Mouse (Mus musculus): Measurements from ENCODE around the gene Pgpep1l.

The Pgpep1l gene

DNA sequence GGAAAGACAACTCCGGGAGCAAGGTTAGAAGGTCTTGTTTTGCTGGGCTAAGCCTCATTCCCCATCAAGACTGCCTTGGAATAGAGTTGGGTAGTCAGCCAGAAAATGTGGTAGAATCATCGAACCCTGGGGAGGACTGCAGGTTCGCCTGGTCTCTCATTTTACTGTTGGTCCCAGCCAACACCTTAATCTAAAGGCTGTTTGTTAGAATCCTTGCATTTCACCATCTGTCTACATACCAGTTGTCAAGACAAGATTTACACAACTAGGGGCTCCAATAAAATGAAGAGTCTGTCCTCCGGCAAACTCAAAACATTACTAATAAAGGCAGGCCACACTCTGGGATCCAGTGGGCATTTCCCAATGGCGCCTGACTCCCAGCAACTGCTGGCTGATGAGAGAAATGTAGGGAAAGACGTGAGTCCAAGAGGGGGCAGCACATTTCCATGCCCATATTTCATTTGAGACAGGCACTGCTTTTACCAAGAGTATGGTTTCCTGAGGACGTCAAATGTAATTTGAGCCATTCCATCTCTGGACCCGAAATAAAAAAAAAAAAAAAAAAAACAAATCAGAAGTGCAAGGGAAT, 1.3 kb downstream of the Pgpep1l start:
- DNase-seq (ENCODE audit: low spot score in 2 of 2) = no peak

DNA sequence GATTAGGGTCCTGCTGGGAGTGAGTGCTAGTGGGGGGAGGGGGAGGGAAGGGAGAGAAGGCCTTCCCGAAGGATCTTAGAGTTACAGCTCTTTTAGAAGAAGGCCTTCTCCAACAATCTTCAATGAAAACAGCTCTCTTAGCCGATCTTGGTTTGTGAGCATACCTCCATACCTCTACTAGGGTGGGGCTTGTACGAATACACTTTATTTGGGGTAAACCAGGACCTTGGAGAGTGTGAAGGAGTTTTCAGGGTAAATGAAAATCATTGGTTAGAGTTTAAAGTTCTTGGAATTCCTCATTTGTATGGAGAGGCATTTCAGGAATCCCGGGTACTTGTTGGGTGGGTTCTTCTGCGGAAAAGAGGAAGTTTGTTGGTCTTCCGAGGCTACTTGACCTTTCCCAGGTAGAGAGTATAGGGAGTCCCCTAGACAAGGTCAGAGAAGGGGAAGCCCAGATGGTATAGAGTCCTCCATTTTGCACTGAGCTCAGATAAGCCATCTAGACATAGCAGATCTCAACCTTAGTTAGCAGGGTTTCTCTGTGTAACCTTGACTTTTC, 4.4 kb downstream of the Pgpep1l start:
- DNase-seq (ENCODE audit: low spot score in 2 of 2) = no peak

DNA sequence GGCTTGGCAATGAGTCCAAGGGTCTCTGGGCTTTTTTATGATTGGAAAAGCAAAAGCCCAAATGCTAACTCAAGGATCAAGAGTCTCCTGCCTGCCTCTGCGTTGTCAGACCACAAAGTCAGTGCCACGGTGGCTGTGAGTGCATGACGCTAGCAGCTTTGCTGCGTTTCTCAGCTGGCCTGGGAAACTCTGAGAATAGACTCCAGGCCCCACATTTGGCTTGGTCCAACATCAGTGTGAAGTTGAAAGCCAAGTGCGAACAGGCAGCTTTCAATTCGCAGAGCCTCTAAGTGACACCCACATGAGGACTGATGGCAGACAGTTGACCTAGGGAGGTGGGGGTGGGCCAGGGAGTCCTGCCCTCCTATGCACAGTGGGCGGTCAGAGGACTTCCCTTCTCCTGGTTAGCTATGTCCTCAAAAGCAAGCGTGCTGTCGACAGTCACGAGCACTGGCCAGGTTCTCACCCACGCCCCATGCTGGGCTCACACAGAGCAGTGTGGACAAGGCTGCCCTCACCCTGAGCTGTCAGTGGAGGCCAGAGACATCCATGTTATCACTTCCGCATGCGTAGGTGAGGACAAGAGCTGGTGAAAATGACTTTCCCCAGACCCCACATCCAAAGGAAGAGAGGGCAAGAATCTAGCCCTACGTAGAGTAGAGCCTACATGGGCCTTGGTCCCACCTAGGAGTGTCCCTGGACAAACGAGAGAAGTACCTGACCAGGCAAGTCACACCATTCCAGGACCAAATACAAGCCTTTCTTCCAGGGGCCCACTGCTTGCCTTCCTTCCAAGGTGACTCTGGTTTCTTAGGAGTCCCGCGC, 5.5 kb downstream of the Pgpep1l start:
- DNase-seq (ENCODE audit: low spot score in 2 of 2) = no peak

DNA sequence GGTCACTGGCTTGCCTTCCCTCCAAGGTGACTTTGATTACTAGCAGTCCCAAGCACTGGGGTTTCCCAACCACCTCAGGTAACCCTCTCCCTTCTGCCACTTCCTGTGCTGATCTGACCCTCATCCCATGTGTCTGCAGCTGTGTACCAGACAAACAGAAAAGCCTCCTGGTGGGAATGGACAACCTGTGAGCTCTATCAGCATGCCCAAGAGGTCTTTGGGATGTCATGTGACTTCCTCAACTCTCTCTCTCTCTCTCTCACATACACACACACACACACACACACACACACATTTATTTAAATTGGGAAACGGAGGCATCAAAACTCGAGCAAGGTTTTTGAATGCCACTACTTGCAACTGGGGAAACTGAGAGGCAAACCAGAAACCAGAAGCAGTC, 6.3 kb downstream of the Pgpep1l start:
- no peak for DNase-seq (ENCODE audit: low spot score in 2 of 2)

DNA sequence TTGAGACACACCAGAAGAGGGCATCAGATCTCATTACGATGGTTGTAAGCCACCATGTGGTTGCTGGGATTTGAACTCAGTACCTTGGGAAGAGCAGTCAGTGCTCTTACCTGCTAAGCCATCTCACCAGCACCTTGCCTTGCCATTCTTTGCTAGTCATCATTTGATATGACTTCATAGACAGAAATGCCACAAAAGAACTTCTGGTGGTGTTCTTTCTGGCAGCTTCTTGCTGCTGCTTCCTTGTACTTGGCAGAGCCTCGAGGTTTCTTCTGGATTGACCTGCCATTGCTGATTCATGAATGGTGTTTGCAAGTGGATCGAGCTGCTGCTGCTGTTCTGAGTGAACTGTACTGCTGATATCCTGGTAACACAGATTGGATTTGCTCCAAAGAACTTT, 13.1 kb downstream of the Pgpep1l start:
- no peak for DNase-seq (ENCODE audit: low spot score in 2 of 2)

DNA sequence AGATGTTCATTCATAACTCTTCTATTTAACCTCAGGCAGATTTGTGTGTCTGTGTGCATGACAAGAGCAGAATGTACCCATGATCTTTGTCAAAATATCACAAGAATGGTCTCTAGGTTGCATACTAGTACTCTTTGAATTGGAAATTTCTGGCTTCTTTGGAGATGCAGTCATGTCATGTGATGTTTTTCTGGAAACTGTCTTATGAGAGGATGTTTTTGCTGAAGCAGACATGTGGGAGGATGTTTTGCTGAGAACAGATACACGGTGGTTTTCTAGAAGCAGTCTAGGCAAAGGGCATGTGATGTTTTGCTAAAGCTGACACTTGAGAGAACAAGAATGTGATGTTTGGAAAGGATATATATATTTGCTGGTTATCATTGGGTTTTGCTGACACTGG, 13.6 kb downstream of the Pgpep1l start:
- no peak for DNase-seq (ENCODE audit: low spot score in 2 of 2)

DNA sequence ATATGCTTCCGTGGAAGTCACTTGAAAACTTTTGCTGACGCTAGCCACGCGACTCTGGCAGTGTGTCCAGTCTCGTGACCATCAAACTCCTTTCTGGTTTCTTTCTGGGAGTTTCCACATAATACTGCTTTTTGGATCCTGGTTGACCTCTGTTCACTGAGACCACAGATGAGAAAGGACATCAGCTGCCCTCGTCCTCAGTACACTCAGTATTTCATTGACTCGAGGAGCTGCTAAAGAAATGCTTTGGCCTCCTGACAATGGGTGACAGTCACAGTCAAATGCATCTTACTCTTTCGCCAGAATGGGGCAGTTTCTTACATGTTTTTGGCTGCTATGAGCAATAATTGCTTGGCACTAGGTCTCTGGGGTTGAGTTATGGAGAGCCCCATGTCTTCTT, 17.8 kb downstream of the Pgpep1l start:
- no peak for DNase-seq (ENCODE audit: low spot score in 2 of 2)

DNA sequence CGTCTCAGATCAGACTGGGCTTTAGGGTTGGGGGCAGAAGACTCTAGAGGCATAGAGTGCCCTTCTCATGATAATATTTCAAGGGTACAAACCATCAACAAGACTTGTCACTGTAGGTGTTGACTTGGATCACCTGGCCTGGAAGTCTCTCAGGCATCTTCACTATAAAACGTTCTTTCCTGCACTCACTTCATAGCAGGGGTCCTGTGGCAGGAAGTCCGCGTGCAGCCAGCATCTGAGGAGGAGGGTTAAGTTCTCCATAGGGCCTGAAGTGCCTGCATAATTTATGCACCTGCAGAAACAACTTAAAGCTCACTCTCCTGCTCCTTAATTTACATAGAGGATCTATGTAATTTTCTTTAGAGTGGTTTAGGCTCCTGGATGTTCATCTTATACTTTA, 18.4 kb downstream of the Pgpep1l start:
- DNase-seq (ENCODE audit: low spot score in 2 of 2) = no peak

DNA sequence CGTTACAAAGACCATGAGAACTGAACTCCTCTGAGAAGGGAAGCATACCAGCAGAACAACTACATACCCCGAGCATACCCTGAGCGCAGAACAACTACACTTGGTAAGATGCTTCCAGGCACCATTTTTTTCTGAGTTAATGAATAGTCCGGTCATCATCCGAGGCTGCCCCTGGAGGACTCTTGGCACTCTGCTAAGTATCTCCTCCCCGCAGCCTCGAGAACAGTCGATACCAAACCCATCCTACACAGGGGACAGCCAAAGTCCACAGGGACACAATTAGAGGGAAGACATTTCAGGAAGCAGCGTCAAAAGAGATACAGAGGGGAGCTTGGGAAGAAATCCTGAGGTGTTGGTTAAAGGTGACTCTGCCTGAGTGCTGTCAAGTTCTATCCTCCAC, 22.8 kb downstream of the Pgpep1l start:
- DNase-seq (ENCODE audit: low spot score in 2 of 2) = no peak

DNA sequence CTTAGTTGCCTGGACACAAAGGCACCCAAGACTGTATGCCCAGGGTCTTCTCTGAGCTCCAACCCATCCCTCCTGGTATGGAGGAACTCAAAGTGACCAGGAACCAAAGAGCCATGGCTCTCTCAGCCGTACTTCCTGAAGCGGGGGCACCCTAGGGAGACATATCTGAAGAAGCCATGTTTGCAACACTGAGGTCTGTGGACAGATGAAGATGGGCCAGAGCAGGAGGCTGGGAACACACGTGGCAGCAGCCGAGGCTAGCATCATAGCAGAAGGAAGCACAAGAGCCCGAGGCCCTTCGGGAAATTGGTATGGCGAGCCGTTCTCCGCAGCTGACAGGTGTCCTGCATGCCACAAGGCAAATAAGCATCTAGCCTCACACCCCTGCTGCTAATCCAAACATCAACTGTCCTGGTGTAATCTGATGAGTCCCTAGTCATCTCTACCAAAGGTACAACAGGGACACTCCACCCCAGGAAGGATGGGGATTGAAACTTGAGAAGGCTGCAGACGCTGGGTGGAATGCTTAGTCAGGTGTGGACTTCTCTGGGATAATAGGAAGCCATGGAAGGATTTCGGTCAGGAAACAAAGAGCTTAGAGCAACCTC, 24.7 kb downstream of the Pgpep1l start:
- no peak for DNase-seq (ENCODE audit: low spot score in 2 of 2)

DNA sequence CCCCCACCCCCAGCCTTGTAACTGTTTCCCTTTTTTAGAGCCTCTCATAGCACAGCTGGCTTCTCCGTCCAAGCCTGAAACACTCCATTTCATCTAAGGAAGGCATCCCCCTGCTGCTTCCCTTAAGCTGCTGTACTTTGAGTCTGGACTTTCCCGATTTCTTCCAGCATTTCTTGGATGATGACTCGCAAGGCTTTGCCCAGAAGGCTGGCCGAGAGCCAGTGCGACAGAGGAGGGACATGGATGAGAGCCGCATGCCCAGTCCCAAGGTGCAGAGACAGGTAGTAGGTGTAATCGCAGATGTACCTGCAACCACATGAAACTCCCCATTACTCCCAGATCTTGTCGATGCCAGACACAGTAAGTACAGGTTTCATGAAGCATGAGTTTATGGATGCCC, 27.2 kb downstream of the Pgpep1l start:
- DNase-seq (ENCODE audit: low spot score in 2 of 2) = no peak

DNA sequence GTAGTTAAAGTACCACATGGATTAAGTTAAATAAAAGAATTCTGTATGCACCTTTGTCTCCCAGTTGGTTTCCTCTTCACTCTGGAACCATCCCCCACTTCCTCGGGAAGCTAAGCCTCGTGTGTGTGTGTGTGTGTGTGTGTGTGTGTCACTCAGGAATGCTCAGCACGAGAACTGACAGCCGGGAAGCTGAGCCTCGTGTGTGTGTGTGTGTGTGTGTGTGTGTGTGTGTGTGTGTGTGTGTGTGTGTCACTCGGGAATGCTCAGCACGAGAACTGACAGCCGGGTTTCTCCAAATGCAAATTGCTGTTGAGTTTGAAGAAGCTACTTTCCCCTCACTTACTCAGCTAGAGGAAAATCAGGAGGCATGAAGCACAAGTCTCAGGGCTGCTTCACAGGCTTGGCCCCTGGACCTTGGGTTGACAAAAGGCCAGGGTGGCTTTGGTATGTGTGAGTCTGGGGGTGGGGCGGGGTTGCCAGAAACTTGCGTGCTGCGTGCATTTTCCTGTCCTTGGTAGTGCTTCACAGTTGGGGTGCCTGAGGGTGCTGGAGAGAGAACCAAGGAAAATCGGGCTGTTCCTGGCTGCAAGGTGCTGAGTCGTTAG, 30.3 kb downstream of the Pgpep1l start:
- DNase-seq (ENCODE audit: low spot score in 2 of 2) = no peak

DNA sequence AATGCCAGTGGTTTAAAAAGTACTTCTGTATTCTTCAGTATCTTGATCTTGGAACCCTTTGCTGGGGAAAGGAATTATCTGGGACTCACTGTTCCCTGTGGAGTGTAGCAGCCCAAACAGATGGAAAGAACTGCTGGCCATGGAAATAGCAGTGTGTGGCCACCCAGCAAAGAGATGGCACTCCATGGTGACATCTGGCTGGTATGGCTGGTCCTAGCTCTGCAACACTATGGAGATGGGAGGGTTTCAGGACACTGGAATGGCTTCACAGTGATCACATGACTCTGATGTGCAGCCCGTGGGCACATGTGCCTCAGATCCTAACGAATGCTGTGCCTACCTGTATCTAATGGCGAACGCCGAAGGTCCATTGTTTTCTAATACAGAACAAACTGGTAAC, 31.5 kb downstream of the Pgpep1l start:
- no peak for DNase-seq (ENCODE audit: low spot score in 2 of 2)

DNA sequence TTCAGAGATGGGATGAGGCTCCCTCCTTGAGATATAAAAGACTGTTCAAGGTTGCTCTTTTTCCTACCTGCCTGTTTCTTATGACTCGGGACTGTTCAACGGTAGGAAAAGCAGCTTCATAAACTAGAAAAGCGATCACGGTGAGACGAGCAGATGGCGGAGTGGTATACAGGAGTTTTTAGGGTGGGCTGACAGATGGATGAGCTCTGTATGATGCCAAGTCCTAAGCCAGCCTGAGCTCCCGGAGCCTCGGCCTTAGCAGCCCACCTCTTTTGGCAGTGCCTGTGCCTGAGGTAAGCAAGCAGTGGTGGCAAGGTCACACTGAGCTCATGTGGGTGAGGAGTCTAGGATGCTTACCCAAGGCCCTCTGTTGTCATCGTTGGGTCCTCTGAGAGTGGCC, 33.2 kb downstream of the Pgpep1l start:
- DNase-seq (ENCODE audit: low spot score in 2 of 2) = no peak

DNA sequence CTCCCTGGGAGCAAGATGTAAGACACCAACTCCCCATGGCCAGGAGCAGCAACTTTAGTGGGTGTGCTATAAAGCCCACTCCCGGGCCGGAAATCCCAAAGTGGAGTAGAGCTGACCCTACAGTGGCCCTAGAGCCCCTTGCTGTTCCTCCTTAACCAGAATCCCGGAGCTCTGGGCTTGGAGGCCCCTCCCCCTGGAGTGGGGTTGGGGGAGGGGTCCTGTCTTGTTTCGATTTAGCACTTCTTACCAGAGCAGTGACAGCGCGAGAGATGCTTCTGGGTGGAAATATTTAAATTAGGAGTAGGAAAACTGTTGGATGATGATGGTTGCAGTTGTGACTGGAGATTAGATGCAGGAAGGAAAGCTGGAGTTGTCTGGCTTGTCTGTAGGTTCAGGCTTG, 35.5 kb downstream of the Pgpep1l start:
- no peak for DNase-seq (ENCODE audit: low spot score in 2 of 2)

DNA sequence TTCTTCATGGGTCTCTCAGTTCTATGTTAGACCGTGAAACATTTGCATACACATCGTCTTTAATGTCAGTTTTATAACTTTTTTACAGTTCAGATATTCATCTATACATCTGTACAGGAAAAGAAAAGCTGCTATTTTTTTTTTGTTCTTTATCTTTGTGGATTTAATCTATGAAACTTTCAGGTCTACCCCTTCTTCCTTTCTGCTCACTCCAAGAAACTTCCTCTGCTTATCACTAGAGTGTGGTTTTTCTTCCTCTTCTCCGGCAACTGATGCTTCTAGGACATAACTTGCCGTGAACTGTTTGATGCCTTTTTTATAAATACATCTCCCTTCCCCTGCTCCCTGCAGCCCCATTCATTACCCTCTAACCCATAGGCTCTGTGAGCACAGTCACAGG, 36.4 kb downstream of the Pgpep1l start:
- no peak for DNase-seq (ENCODE audit: low spot score in 2 of 2)

DNA sequence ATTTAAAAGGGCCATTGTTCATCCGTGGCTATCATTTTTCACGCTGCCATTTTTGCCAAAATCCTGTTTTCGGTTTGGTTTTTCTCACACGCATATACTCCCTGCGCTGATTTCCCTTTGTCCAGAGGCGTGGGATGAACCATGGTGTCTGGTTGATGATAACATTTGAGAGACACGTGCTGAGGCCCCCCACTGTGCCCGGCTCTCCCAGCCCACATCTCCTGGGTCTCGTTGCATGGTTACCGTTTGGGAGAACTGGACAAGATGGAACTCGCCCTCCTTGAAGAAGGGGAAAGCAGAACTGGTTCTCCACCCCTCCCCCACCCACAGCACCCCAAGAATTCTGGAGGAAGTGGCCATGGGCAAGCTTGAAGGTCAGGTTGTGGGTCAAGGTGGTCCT, 37.0 kb downstream of the Pgpep1l start:
- DNase-seq (ENCODE audit: low spot score in 2 of 2) = no peak

DNA sequence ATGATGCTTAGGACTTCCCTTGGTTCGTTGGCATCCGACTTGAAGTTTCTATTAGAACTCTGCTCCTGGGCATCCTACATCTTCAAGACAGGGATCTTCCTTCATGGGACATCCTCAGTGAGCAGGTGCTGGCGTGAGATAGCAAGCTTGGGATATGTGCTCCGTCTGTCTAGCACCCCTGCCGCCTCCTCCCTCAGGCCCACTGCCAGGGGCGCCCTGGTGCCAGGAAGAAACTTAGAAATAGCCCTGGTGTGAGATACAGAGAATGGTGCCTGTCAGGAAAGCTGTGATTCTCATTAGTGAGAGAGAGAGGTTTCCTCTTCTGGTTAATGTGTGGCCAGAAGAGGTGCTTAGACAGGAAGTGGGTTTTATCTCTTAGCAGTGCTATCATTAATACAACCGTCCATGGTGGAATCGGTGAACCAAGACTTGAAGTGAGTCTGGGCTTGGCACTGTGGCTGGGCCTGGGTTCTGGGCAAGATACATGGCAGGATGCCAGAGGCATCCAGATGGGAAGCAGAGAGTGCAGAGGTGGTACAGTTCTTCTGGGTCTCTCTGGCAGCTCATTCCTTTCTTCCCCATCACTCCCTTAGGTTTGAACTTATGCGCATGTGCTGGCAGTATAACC, 38.5 kb downstream of the Pgpep1l start:
- no peak for DNase-seq (ENCODE audit: low spot score in 2 of 2)

DNA sequence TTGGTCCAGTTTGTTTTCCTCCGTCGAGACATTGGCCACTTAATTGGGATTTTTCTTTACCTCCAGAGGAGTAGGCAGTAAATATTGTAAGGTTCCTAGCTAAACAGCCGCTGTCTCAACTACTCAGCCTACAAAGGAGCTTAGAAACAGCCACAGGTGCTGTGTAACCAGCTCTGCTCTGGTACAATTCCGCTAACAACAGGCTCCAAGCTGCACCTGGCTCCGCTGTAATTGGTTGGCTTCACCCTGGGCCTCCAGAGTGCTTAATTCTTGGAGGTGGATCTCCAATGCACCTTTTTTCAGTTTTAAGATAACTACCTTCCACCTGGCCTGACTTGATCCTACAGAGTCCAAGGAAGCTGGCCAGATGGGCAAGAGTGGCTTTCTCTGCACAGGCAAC, 40.0 kb downstream of the Pgpep1l start:
- DNase-seq (ENCODE audit: low spot score in 2 of 2) = no peak

DNA sequence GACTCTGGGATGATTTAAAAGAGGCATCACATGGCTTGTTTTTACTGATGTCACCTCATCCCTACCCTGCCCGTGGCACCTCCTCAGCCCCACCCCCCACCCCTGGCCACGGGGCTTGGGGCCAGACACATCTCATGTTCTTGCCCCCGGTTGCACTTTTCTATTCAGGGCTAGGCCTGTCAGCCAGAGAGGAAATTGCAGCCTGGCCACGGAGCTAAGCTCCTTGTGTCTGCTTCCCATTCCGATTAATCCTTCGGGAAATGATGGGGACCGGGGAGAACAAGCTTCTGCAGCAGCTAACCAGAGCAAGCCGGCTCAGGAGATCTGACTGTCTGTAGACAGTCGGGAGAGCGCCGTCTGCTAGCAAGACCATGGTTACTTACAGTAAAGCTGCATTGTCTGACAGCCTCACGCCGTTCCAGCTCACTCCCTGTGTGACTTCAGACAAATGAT, 40.7 kb downstream of the Pgpep1l start:
- no peak for DNase-seq (ENCODE audit: low spot score in 2 of 2)

DNA sequence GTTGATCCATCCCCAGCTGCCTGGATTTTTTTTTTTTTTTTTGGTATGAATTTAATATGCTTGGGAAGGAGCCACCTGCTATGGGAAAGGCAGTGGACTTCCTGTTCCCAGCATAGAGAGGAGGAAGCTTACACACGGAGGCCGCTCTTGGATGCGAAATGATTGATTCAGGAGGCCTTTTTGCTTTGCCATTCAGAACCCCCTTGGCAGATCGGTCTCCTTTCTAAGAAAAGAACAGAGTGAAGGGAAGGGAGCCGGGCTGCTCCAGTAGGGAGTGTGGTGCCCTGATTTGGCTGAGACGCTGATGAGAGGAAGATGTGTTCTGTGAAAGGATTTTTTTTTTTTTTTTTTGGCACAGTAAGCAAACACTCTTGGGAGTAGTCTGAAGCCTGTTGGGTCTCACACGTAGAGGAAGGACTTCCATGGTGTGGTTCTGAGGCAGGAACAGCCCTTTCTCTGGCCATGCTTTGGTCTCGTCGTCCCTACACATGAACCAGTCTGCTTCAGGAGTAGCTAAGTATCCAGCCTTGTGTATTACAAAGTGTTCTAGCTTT, 42.3 kb downstream of the Pgpep1l start:
- DNase-seq (ENCODE audit: low spot score in 2 of 2) = no peak

DNA sequence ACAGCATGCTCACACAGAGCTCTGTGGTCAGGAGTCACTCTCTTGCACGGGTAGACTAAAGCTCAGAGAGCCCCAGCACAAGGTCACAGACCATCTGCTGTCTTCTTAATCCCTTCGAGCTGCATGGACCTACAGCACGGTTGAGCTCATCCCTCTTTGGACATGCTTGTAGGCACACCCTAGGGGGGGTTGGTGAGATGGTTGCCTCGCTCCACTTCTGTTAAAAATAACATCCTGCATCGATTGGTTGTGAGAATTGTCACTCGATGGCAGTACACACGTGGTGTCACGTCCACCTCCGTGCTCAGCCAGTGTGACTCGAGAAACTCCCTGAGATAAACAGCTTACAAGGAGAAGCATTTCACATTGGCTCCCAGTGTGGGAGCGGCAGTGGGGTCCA, 45.2 kb downstream of the Pgpep1l start:
- no peak for DNase-seq (ENCODE audit: low spot score in 2 of 2)

All from urinary bladder, postnatal 4 days (tissue).